Mouse (Mus musculus) neural tube, embryonic 14.5 days (tissue): ENCODE measurements around the gene Commd3. TPM values are rescaled to one million over a fixed set of nuclear protein-coding genes. Genes with fewer than 3 reads are reported as not detected.

Source experiments
- ATAC-seq: fragments of 200-750 bp; cut with Nextera tagmentation; 2 replicates; pipeline ENCODE4 v1.8.0; 2017; ENCODE audit warnings: low read depth, mild to moderate bottlenecking, moderate TSS enrichment, moderate library complexity
- H3K27ac ChIP-seq: fragments of 300-500 bp; sonication (generic); 2 replicates; pipeline ENCODE4 v1.5.1; 2014; ENCODE audit warnings: low read depth, mild to moderate bottlenecking, control low read depth, low read length, moderate library complexity, mixed read lengths
- H3K27me3 ChIP-seq: fragments of 300-500 bp; sonication (generic); 2 replicates; pipeline ENCODE4 v1.6.1; 2014; ENCODE audit warnings: low read length; ENCODE audit not compliant: control insufficient read depth, insufficient read depth
- H3K36me3 ChIP-seq: fragments of 300-500 bp; sonication (generic); 2 replicates; pipeline ENCODE4 v1.6.1; 2014; ENCODE audit warnings: low read length, mixed read lengths; ENCODE audit not compliant: control insufficient read depth, insufficient read depth
- H3K4me1 ChIP-seq: fragments of 300-500 bp; sonication (generic); 2 replicates; pipeline ENCODE4 v1.6.1; 2014; ENCODE audit warnings: low read length; ENCODE audit not compliant: control insufficient read depth, insufficient read depth
- H3K4me2 ChIP-seq: fragments of 300-500 bp; sonication (generic); 2 replicates; pipeline ENCODE4 v1.6.1; 2014; ENCODE audit warnings: mild to moderate bottlenecking, low read depth, low read length, control low read depth
- H3K4me3 ChIP-seq: fragments of 300-500 bp; sonication (generic); 2 replicates; pipeline ENCODE4 v1.5.1; 2014; ENCODE audit warnings: low read depth, low read length, control low read depth, mixed read lengths
- H3K9ac ChIP-seq: fragments of 300-500 bp; sonication (generic); replicated peaks from 2 replicates; pipeline ENCODE4 v1.6.1; 2014; ENCODE audit warnings: low read depth, mild to moderate bottlenecking, control low read depth, low read length, mixed read lengths
- H3K9me3 ChIP-seq: fragments of 300-500 bp; sonication (generic); 2 replicates; pipeline ENCODE4 v1.6.1; 2016; ENCODE audit warnings: low read length; ENCODE audit not compliant: control insufficient read depth
- WGBS: fragments of 180-500 bp; shearing (Covaris S2); extraction: QIAGEN DNeasy Blood & Tissue Kit; methylation state at CpG from one replicate; pipeline ENCODE4 v1.1.7; 2014; 5-methylcytosine and 5-hydroxymethylcytosine counted together
- polyA plus RNA-seq: library from polyadenylated mRNA; unstranded; fragments of >200 nt; fragmentation: Nextera tagmentation; extraction: Ambion mirVana; gene quantifications from 2 replicates; pipeline ENCODE4 v1.2.1, GENCODE M21; 2014

Gene Commd3
- 203 and 222 TPM in 2 replicates for polyA plus RNA-seq

- H3K9me3 ChIP-seq, result no peaks in the 10 kb centered on the region
- H3K4me2 ChIP-seq, result peak within 1 kb of the TSS; percentile 88
- ATAC-seq, result peak; percentile 91
- peaks cover 8% of the 10 kb centered on the region; the same call in 1 of the 2 replicates for H3K27me3 ChIP-seq
- 0% methylated on average over 89 of the region's 91 CpGs for WGBS
- peak within 1 kb of the TSS; percentile 100 for H3K9ac ChIP-seq
- peaks cover 7% of the 10 kb centered on the region for H3K4me1 ChIP-seq
- peak within 1 kb of the TSS; percentile 89 for H3K4me3 ChIP-seq
- peak within 1 kb of the TSS; percentile 99 for H3K27ac ChIP-seq
- H3K36me3 ChIP-seq, result no peaks in the 10 kb centered on the region
These were observed at the start of gene Commd3 for GRCm38 (mm10) chr2:18672133-18672765. Gene Commd3 (plus strand): TSS chr2:18672384.

- H3K4me3 ChIP-seq, result no peak overlapping the region
- H3K9me3 ChIP-seq, result no peaks in the 10 kb centered on the region
- H3K4me2 ChIP-seq, result no peak overlapping the region
- no peaks in the 10 kb centered on the region for H3K36me3 ChIP-seq
- WGBS, result 77% methylated on average over 10 of the region's 10 CpGs
- H3K27me3 ChIP-seq, result no peaks in the 10 kb centered on the region
- H3K9ac ChIP-seq, result no peak overlapping the region
- no peak overlapping the region for H3K27ac ChIP-seq
- no peaks in the 10 kb centered on the region for H3K4me1 ChIP-seq
- ATAC-seq, result no peak
These were observed 49.0 kb upstream of the Commd3 start for GRCm38 (mm10) chr2:18623219-18623618.

- ATAC-seq, result no peak
- Histone ChIP-seq H3K4me2 (no peak overlapping the region), H3K4me1 (no peaks in the 10 kb centered on the region), H3K27me3 (no peaks in the 10 kb centered on the region), H3K36me3 (no peaks in the 10 kb centered on the region), H3K27ac (no peak overlapping the region), H3K4me3 (no peak overlapping the region), H3K9me3 (no peaks in the 10 kb centered on the region), H3K9ac (no peak overlapping the region)
- 79% methylated on average over 5 of the region's 5 CpGs for WGBS
These were observed 41.6 kb upstream of the Commd3 start for GRCm38 (mm10) chr2:18630547-18630946.

- H3K9me3 ChIP-seq, result no peaks in the 10 kb centered on the region
- H3K4me3 ChIP-seq, result no peak overlapping the region
- H3K4me2 ChIP-seq, result no peak overlapping the region
- no peak overlapping the region for H3K9ac ChIP-seq
- 80% methylated on average over 8 of the region's 8 CpGs for WGBS
- H3K4me1 ChIP-seq, result no peaks in the 10 kb centered on the region
- no peaks in the 10 kb centered on the region for H3K27me3 ChIP-seq
- peak; percentile 87 for ATAC-seq
- H3K27ac ChIP-seq, result no peak overlapping the region
- H3K36me3 ChIP-seq, result no peaks in the 10 kb centered on the region
These were observed 37.1 kb upstream of the Commd3 start for GRCm38 (mm10) chr2:18635052-18635451.

GRCm38 (mm10) chr2:18648563-18648962, 23.6 kb upstream of the Commd3 start:
- Histone ChIP-seq H3K9ac (no peak overlapping the region), H3K36me3 (no peaks in the 10 kb centered on the region), H3K4me3 (no peak overlapping the region), H3K27me3 (no peaks in the 10 kb centered on the region), H3K9me3 (no peaks in the 10 kb centered on the region), H3K27ac (no peak overlapping the region), H3K4me2 (no peak overlapping the region), H3K4me1 (no peaks in the 10 kb centered on the region)
- ATAC-seq, result no peak
- WGBS, result 67% methylated on average over 4 of the region's 4 CpGs

- no peak for ATAC-seq
- Histone ChIP-seq H3K4me1 (no peaks in the 10 kb centered on the region), H3K9ac (no peak overlapping the region), H3K27me3 (no peaks in the 10 kb centered on the region), H3K27ac (no peak overlapping the region), H3K36me3 (no peaks in the 10 kb centered on the region), H3K4me2 (no peak overlapping the region), H3K4me3 (no peak overlapping the region), H3K9me3 (no peaks in the 10 kb centered on the region)
- WGBS, result 73% methylated on average over 5 of the region's 5 CpGs
These were observed 17.4 kb upstream of the Commd3 start for GRCm38 (mm10) chr2:18654821-18655220.

GRCm38 (mm10) chr2:18664003-18664402, 8.2 kb upstream of the Commd3 start:
- H3K4me1 ChIP-seq, result no peaks in the 10 kb centered on the region
- H3K27ac ChIP-seq, result no peak overlapping the region
- H3K36me3 ChIP-seq, result no peaks in the 10 kb centered on the region
- no peak overlapping the region for H3K9ac ChIP-seq
- H3K4me2 ChIP-seq, result no peak overlapping the region
- no peaks in the 10 kb centered on the region for H3K9me3 ChIP-seq
- no peak overlapping the region for H3K4me3 ChIP-seq
- 89% methylated on average over 3 of the region's 3 CpGs for WGBS
- ATAC-seq, result no peak
- no peaks in the 10 kb centered on the region for H3K27me3 ChIP-seq

- H3K4me3 ChIP-seq, result no peak overlapping the region
- no peak for ATAC-seq
- H3K4me1 ChIP-seq, result peaks cover 6% of the 10 kb centered on the region
- H3K9ac ChIP-seq, result no peak overlapping the region
- H3K36me3 ChIP-seq, result no peaks in the 10 kb centered on the region
- 11% methylated on average over 6 of the region's 6 CpGs for WGBS
- H3K27me3 ChIP-seq, result peaks cover 8% of the 10 kb centered on the region; the same call in 1 of the 2 replicates
- H3K9me3 ChIP-seq, result no peaks in the 10 kb centered on the region
- H3K4me2 ChIP-seq, result no peak overlapping the region
- no peak overlapping the region for H3K27ac ChIP-seq
These were observed 1.1 kb upstream of the Commd3 start for GRCm38 (mm10) chr2:18671041-18671440.

GRCm38 (mm10) chr2:18672766-18673164, 581 bp downstream of the Commd3 start:
- no peaks in the 10 kb centered on the region for H3K9me3 ChIP-seq
- peak overlapping the region; percentile 88 for H3K4me2 ChIP-seq
- H3K4me1 ChIP-seq, result peaks cover 7% of the 10 kb centered on the region
- peak overlapping the region; percentile 99 for H3K27ac ChIP-seq
- H3K36me3 ChIP-seq, result no peaks in the 10 kb centered on the region
- H3K9ac ChIP-seq, result peak overlapping the region; percentile 100
- 5% methylated on average over 11 of the region's 11 CpGs for WGBS
- no peak for ATAC-seq
- H3K27me3 ChIP-seq, result peaks cover 8% of the 10 kb centered on the region; the same call in 1 of the 2 replicates
- peak overlapping the region; percentile 89 for H3K4me3 ChIP-seq
